Mouse (Mus musculus): Measurements from ENCODE around the gene Rpl26. TPM values are rescaled to one million over a fixed set of nuclear protein-coding genes. Genes with fewer than 3 reads are reported as not detected.
A peak's percentile ranks its signal among the peaks of the same experiment; 100 is the strongest.

Rpl26 gene
- polyA plus RNA-seq, 1 experiment from 2014 or later: 517 TPM

DNA sequence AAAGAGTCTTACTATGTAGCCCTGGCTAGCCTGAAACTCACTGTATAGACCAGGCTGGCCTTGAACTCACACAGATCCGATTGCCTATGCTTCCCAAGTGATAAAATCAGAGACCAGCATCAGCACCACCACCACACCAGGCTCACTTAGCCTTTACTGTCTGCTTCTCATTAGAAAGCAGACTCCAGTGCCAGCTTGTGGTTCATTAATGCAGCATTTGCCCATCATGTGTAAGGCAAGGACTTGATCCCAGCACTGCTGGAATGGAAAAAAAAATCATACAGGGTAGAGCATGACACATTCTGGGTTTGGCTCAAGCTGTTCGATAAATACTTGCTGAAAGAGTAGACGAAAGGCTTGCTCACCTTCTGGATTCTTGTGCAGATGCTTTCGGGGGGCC is 44.6 kb downstream of the Rpl26 start:
- no peaks in the 10 kb centered on the region for H3K4me1 ChIP-seq (replicated peaks)
- ATAC-seq (ENCODE audit: insufficient read depth): no peak
- H3K9me3 ChIP-seq (replicated peaks): no peaks in the 10 kb centered on the region
- H3K27ac ChIP-seq (replicated peaks): no peak overlapping the region
- WGBS (ENCODE audit: insufficient replicate concordance): 58% methylated on average over 4 of the region's 4 CpGs
- no peak overlapping the region for H3K4me3 ChIP-seq (replicated peaks)
- H3K9ac ChIP-seq: no peak overlapping the region
- H3K36me3 ChIP-seq (replicated peaks): no peaks in the 10 kb centered on the region
- H3K27me3 ChIP-seq: peaks cover 26% of the 10 kb centered on the region; the same call in 1 of the 2 replicates
- H3K4me2 ChIP-seq: no peak overlapping the region

DNA sequence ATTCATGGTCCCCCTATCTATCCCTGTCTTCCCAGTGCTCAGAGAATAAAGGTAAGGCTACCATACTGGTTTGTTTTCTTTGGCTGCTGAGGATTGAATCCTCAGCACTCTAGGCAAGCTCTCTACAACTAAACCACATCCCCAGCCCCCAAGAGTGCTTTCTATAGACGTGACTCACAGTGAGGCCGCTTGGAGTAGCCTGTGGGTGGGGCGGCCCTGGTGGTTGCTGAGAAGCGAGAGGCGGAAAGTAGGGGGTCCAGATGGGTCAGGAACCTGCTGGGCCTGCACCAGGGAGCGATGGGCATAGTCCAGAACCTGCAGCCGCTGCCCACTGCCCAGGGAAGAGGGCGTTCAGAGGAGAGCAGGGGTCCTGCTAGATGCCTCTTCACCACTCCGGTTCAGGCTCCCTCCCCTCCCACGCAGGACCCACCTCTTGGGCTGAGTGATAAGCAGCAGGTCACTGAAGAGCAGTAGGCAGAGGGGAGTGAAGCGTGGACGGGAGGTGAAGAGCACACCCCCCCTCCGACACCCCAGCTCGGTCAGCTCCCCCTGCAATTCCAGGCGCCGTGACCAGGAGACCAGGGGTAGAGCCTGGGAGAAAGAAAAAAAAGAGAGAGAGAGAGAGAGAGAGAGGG is 45.5 kb downstream of the Rpl26 start:
- Histone ChIP-seq H3K36me3 (replicated peaks) (no peaks in the 10 kb centered on the region), H3K27me3 (peaks cover 35% of the 10 kb centered on the region), H3K9me3 (replicated peaks) (no peaks in the 10 kb centered on the region), H3K9ac (no peak overlapping the region), H3K27ac (replicated peaks) (no peak overlapping the region), H3K4me1 (replicated peaks) (no peaks in the 10 kb centered on the region), H3K4me2 (no peak overlapping the region), H3K4me3 (replicated peaks) (no peak overlapping the region)
- 44% methylated on average over 16 of the region's 16 CpGs for WGBS (ENCODE audit: insufficient replicate concordance)
- ATAC-seq (ENCODE audit: insufficient read depth): no peak

GRCm38 (mm10) chr11:68947542-68947993 is 46.2 kb downstream of the Rpl26 start:
- Histone ChIP-seq H3K4me3 (replicated peaks) (no peak overlapping the region), H3K4me1 (replicated peaks) (no peaks in the 10 kb centered on the region), H3K9me3 (replicated peaks) (no peaks in the 10 kb centered on the region), H3K27me3 (peaks cover 39% of the 10 kb centered on the region), H3K9ac (no peak overlapping the region), H3K27ac (replicated peaks) (no peak overlapping the region), H3K36me3 (replicated peaks) (no peaks in the 10 kb centered on the region), H3K4me2 (no peak overlapping the region)
- no peak for ATAC-seq (ENCODE audit: insufficient read depth)
- 43% methylated on average over 12 of the region's 12 CpGs for WGBS (ENCODE audit: insufficient replicate concordance)

DNA sequence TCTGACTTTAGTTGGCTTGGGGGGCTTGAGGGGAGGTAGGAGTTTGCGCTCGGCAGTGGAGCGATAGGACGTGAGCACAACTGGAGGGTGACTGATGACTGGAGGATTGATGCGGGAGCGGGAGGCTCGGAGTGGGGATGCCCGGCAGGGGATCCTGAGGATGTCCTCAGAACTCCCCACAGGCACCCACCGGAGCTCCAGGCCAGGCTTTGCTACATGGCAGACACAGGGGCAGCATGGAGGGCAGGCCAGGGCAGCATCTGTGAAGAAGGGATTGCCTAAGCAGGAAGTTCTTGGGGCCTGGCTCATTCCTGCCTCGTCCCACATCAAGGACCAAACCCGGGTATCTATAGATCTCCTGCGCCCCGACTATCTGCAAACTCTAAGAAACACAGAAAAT is 52.5 kb downstream of the Rpl26 start:
- Histone ChIP-seq H3K27ac (replicated peaks) (no peak overlapping the region), H3K36me3 (replicated peaks) (no peaks in the 10 kb centered on the region), H3K9me3 (replicated peaks) (no peaks in the 10 kb centered on the region), H3K4me3 (replicated peaks) (no peak overlapping the region), H3K4me1 (replicated peaks) (no peaks in the 10 kb centered on the region), H3K4me2 (peak overlapping the region; percentile 42; the same call in 1 of the 2 replicates), H3K27me3 (peaks cover 72% of the 10 kb centered on the region), H3K9ac (no peak overlapping the region)
- no peak for ATAC-seq (ENCODE audit: insufficient read depth)
- 40% methylated on average over 13 of the region's 13 CpGs for WGBS (ENCODE audit: insufficient replicate concordance)

DNA sequence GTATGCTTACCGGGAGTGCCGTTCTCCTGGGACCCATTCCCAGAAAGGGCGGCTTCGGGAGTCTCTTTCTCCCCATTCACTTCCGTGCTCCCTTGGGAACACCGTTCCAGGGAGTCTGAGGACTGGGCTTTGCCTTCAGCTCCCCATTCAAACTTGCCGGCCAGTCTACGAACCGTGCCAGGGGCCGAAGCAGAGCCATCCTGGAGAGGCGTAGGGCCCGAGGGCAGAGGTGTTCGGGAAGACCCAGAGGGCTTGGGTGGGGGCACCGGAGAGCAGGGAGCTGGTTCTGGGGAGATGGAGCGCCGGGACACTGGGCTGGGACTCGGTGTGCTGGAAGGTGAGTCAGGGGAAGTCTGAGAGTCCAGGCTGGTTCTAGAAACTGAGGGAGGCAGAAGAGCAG is 53.0 kb downstream of the Rpl26 start:
- H3K9ac ChIP-seq: no peak overlapping the region
- H3K27me3 ChIP-seq: peaks cover 72% of the 10 kb centered on the region

GRCm38 (mm10) chr11:68955473-68955872 is 54.1 kb downstream of the Rpl26 start:
- Histone ChIP-seq H3K36me3 (replicated peaks) (no peaks in the 10 kb centered on the region), H3K4me2 (no peak overlapping the region), H3K9me3 (replicated peaks) (no peaks in the 10 kb centered on the region), H3K27ac (replicated peaks) (no peak overlapping the region), H3K4me3 (replicated peaks) (no peak overlapping the region), H3K27me3 (peaks cover 67% of the 10 kb centered on the region), H3K9ac (no peak overlapping the region), H3K4me1 (replicated peaks) (no peaks in the 10 kb centered on the region)
- no peak for ATAC-seq (ENCODE audit: insufficient read depth)
- WGBS (ENCODE audit: insufficient replicate concordance): 60% methylated on average over 5 of the region's 5 CpGs

More for the DNA sequence above, 53.0 kb downstream of the Rpl26 start:
- no peaks in the 10 kb centered on the region for H3K36me3 ChIP-seq (replicated peaks)
- peak overlapping the region; percentile 20; the same call in 1 of the 2 replicates for H3K4me3 ChIP-seq (replicated peaks)
- no peaks in the 10 kb centered on the region for H3K4me1 ChIP-seq (replicated peaks)
- H3K9me3 ChIP-seq (replicated peaks): no peaks in the 10 kb centered on the region
- WGBS (ENCODE audit: insufficient replicate concordance): 5% methylated on average over 17 of the region's 17 CpGs
- no peak overlapping the region for H3K27ac ChIP-seq (replicated peaks)
- no peak for ATAC-seq (ENCODE audit: insufficient read depth)
- peak overlapping the region; percentile 42 for H3K4me2 ChIP-seq

DNA sequence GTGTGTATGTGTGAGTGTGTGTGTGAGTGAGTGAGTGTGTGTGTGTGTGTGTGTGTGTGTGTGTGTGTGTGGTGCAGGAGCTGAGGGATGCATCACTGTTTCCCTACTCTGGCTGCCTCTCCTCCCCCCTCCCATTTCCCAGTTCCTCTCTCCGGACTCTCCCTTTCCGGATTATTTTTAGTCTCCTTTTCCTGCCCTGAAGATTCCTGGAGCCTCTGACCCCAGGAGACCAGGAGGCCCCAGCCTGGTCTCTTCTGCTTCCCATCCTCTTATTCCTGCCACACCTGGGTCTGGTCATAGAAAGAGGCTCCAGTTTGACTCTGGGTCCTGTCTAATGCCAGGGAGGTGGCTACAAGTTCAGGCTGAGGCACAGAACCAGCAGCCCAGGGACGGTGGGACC is 54.7 kb downstream of the Rpl26 start:
- Histone ChIP-seq H3K4me1 (replicated peaks) (no peaks in the 10 kb centered on the region), H3K27me3 (peaks cover 64% of the 10 kb centered on the region), H3K4me3 (replicated peaks) (peak overlapping the region; percentile 11), H3K27ac (replicated peaks) (no peak overlapping the region), H3K9me3 (replicated peaks) (no peaks in the 10 kb centered on the region), H3K9ac (no peak overlapping the region), H3K36me3 (replicated peaks) (no peaks in the 10 kb centered on the region), H3K4me2 (no peak overlapping the region)
- WGBS (ENCODE audit: insufficient replicate concordance): 21% methylated on average over 3 of the region's 3 CpGs
- no peak for ATAC-seq (ENCODE audit: insufficient read depth)

Other genes with a start within 250 kb of the Rpl26 start
- 13.3 and 15.7 TPM in 2 replicates for gene Myh10, start 210.0 kb upstream of the Rpl26 start, polyA plus RNA-seq (2015; fragmentation: Nextera tagmentation; extraction: Ambion mirVana)
- 37.6 and 41.7 TPM in 2 replicates for gene Ndel1, start 29.7 kb upstream of the Rpl26 start, polyA plus RNA-seq (2015; fragmentation: Nextera tagmentation; extraction: Ambion mirVana)
- 0.13 TPM in 2 replicates for gene Rnf222, start 13.0 kb upstream of the Rpl26 start, polyA plus RNA-seq (2015; fragmentation: Nextera tagmentation; extraction: Ambion mirVana)
- not detected in 2 replicates for gene Odf4, start 25.5 kb downstream of the Rpl26 start, polyA plus RNA-seq (2015; fragmentation: Nextera tagmentation; extraction: Ambion mirVana)
- gene Arhgef15, start 55.9 kb downstream of the Rpl26 start, polyA plus RNA-seq (2015; fragmentation: Nextera tagmentation; extraction: Ambion mirVana): 1.4 and 1.8 TPM in 2 replicates
- 0.44 and 0.46 TPM in 2 replicates for gene Slc25a35, start 66.5 kb downstream of the Rpl26 start, polyA plus RNA-seq (2015; fragmentation: Nextera tagmentation; extraction: Ambion mirVana)
- gene Rangrf, start 73.6 kb downstream of the Rpl26 start, polyA plus RNA-seq (2015; fragmentation: Nextera tagmentation; extraction: Ambion mirVana): 21.7 and 22.4 TPM in 2 replicates
- gene Pfas, start 106.9 kb downstream of the Rpl26 start, polyA plus RNA-seq (2015; fragmentation: Nextera tagmentation; extraction: Ambion mirVana): 17.0 and 18.5 TPM in 2 replicates
- gene Ctc1, start 114.3 kb downstream of the Rpl26 start, polyA plus RNA-seq (2015; fragmentation: Nextera tagmentation; extraction: Ambion mirVana): 20.5 and 20.9 TPM in 2 replicates
- 111 and 115 TPM in 2 replicates for gene Aurkb, start 144.1 kb downstream of the Rpl26 start, polyA plus RNA-seq (2015; fragmentation: Nextera tagmentation; extraction: Ambion mirVana)
- gene Borcs6, start 158.1 kb downstream of the Rpl26 start, polyA plus RNA-seq (2015; fragmentation: Nextera tagmentation; extraction: Ambion mirVana): 4.3 and 5.3 TPM in 2 replicates
- gene Tmem107, start 169.2 kb downstream of the Rpl26 start, polyA plus RNA-seq (2015; fragmentation: Nextera tagmentation; extraction: Ambion mirVana): 20.2 and 21.6 TPM in 2 replicates
- gene Vamp2, start 186.9 kb downstream of the Rpl26 start, polyA plus RNA-seq (2015; fragmentation: Nextera tagmentation; extraction: Ambion mirVana): 14.9 and 19.6 TPM in 2 replicates
- 6.4 and 7.6 TPM in 2 replicates for gene Per1, start 193.6 kb downstream of the Rpl26 start, polyA plus RNA-seq (2015; fragmentation: Nextera tagmentation; extraction: Ambion mirVana)
- gene Hes7, start 218.8 kb downstream of the Rpl26 start, polyA plus RNA-seq (2015; fragmentation: Nextera tagmentation; extraction: Ambion mirVana): 0.12 and 0.18 TPM in 2 replicates
- gene 9130213A22Rik, start 221.0 kb downstream of the Rpl26 start, polyA plus RNA-seq (2015; fragmentation: Nextera tagmentation; extraction: Ambion mirVana): 0.07 TPM in 1 of 2 replicates, not detected in the other
- 0.13 TPM in 1 of 2 replicates, not detected in the other for gene Aloxe3, start 224.3 kb downstream of the Rpl26 start, polyA plus RNA-seq (2015; fragmentation: Nextera tagmentation; extraction: Ambion mirVana)

All from liver, embryonic 15.5 days (tissue).